Mouse (Mus musculus): ENCODE measurements around the gene Satb2.
"Not testable (repeated sequence)": the region's sequence is repeated elsewhere in the genome, so short reads cannot be mapped to it uniquely, and the experiment has no call there.

The Satb2 gene

GRCm38 (mm10) chr1:56822735-56823134 is 155.7 kb downstream of the Satb2 start:
- no peak for DNase-seq

- DNase-seq = no peak
These were observed 156.4 kb downstream of the Satb2 start for GRCm38 (mm10) chr1:56822025-56822424.

GRCm38 (mm10) chr1:56813506-56813905 is 164.9 kb downstream of the Satb2 start:
- DNase-seq = peak; percentile 36

GRCm38 (mm10) chr1:56812961-56813360 is 165.5 kb downstream of the Satb2 start:
- peak; percentile 38 for DNase-seq

- peak; percentile 68 for DNase-seq
These were observed 167.0 kb downstream of the Satb2 start for GRCm38 (mm10) chr1:56811486-56811885.

- DNase-seq = no peak
These were observed 172.4 kb downstream of the Satb2 start for GRCm38 (mm10) chr1:56806006-56806405.

- DNase-seq = no peak
These were observed 177.8 kb downstream of the Satb2 start for GRCm38 (mm10) chr1:56800611-56801010.

- no peak for DNase-seq
These were observed 183.3 kb downstream of the Satb2 start for GRCm38 (mm10) chr1:56795016-56795608.

- DNase-seq = no peak
These were observed 188.8 kb downstream of the Satb2 start for GRCm38 (mm10) chr1:56789641-56790040.

GRCm38 (mm10) chr1:56782139-56782538 is 196.3 kb downstream of the Satb2 start:
- DNase-seq = not testable (repeated sequence)

- no peak for DNase-seq
These were observed 214.2 kb downstream of the Satb2 start for GRCm38 (mm10) chr1:56764205-56764604.

GRCm38 (mm10) chr1:56761512-56761911 is 216.9 kb downstream of the Satb2 start:
- no peak for DNase-seq

GRCm38 (mm10) chr1:56753283-56753682 is 225.2 kb downstream of the Satb2 start:
- DNase-seq = no peak

GRCm38 (mm10) chr1:56750693-56751092 is 227.8 kb downstream of the Satb2 start:
- no peak for DNase-seq

- DNase-seq = no peak
These were observed 228.7 kb downstream of the Satb2 start for GRCm38 (mm10) chr1:56749629-56750311.

GRCm38 (mm10) chr1:56748876-56749493 is 229.5 kb downstream of the Satb2 start:
- no peak for DNase-seq

All from kidney, adult 11 months (tissue).